In genomic region chr6:87335091-87335934, GRCm38 (mm10) we compare ENCODE assay signal across 8 mouse cellular contexts. TPM values are rescaled to one million over a fixed set of nuclear protein-coding genes. Genes with fewer than 3 reads are reported as not detected.
DNase-seq lines count a peak whose midpoint lies in the region; ATAC-seq and TF ChIP-seq lines count a peak whose summit lies in the region.

Antxr1 (minus strand) TSS chr6:87335821.

- peaks cover 28% of the 10 kb centered on the region for H3K4me1 ChIP-seq in forebrain, embryonic 10.5 days
- H3K4me1 ChIP-seq in heart, embryonic 14.5 days (ENCODE audit: control insufficient read depth in 2 of 2, insufficient read depth in 2 of 2, low read length in 2 of 2): peaks cover 4 to 8% of the 10 kb centered on the region in 2 experiments; a peak in 3 of 4 replicates
- H3K4me1 ChIP-seq in liver, embryonic 14.5 days (replicated peaks; ENCODE audit: control insufficient read depth in 2 of 2, insufficient read depth in 2 of 2, low read length in 1 of 2): no peaks in the 10 kb centered on the region
- peaks cover 13% of the 10 kb centered on the region for H3K4me1 ChIP-seq in neural tube, embryonic 12.5 days

- WGBS in forebrain, embryonic 10.5 days: under 1% methylated on average over 54 of the region's 54 CpGs
- 1% methylated on average over 54 of the region's 54 CpGs for WGBS in heart, embryonic 14.5 days
- under 1% methylated on average over 54 of the region's 54 CpGs for WGBS in liver, embryonic 14.5 days (ENCODE audit: insufficient replicate concordance)
- under 1% methylated on average over 54 of the region's 54 CpGs for WGBS in neural tube, embryonic 12.5 days

- H3K27me3 ChIP-seq in forebrain, embryonic 10.5 days (ENCODE audit: poor library complexity, severe bottlenecking): peaks cover 20% of the 10 kb centered on the region
- H3K27me3 ChIP-seq in heart, embryonic 14.5 days (ENCODE audit: control insufficient read depth, insufficient read depth, low read length): peaks cover 6% of the 10 kb centered on the region
- peaks cover 20% of the 10 kb centered on the region for H3K27me3 ChIP-seq in liver, embryonic 14.5 days (ENCODE audit: control insufficient read depth, insufficient read depth, low read length)
- no peaks in the 10 kb centered on the region for H3K27me3 ChIP-seq in neural tube, embryonic 12.5 days (replicated peaks)

- ATAC-seq in heart, embryonic 14.5 days (ENCODE audit: insufficient number of reproducible peaks, insufficient read depth, low FRiP score, low read depth): peak; percentile 35; the same call in 1 of the 2 replicates
- ATAC-seq in liver, embryonic 14.5 days (ENCODE audit: insufficient read depth): no peak
- peak; percentile 85 for ATAC-seq in neural tube, embryonic 12.5 days (ENCODE audit: low FRiP score, low read depth)

- H3K4me2 ChIP-seq in heart, embryonic 14.5 days (ENCODE audit: low read length): peak within 1 kb of the TSS; percentile 78
- H3K4me2 ChIP-seq in liver, embryonic 14.5 days (ENCODE audit: low read depth): peak within 1 kb of the TSS; percentile 59
- peak within 1 kb of the TSS; percentile 91 for H3K4me2 ChIP-seq in neural tube, embryonic 12.5 days (replicated peaks)

- peak within 1 kb of the TSS; percentile 90 for H3K27ac ChIP-seq in forebrain, embryonic 10.5 days
- H3K27ac ChIP-seq in heart, embryonic 14.5 days (replicated peaks in 1 of 2; ENCODE audit: control insufficient read depth in 1 of 2, insufficient read depth in 1 of 2, low read depth in 2 of 2, low read length in 2 of 2): peak within 1 kb of the TSS; percentile 63 to 71
- no peak within 1 kb of the TSS for H3K27ac ChIP-seq in liver, embryonic 14.5 days
- no peak within 1 kb of the TSS; the same call in 1 of the 2 replicates for H3K27ac ChIP-seq in neural tube, embryonic 12.5 days

- no peaks in the 10 kb centered on the region for H3K36me3 ChIP-seq in forebrain, embryonic 10.5 days (replicated peaks)
- H3K36me3 ChIP-seq in heart, embryonic 14.5 days (ENCODE audit: control insufficient read depth, insufficient read depth, low read length): no peaks in the 10 kb centered on the region
- no peaks in the 10 kb centered on the region for H3K36me3 ChIP-seq in liver, embryonic 14.5 days (replicated peaks; ENCODE audit: control insufficient read depth, insufficient read depth, low read depth)
- H3K36me3 ChIP-seq in neural tube, embryonic 12.5 days: no peaks in the 10 kb centered on the region

- peak; percentile 32; the same call in 1 of the 2 replicates for TF ChIP-seq CTCF in liver, embryonic 14.5 days (IDR thresholded peaks at IDR 0.05; ENCODE audit: low read depth)

- TF ChIP-seq EP300 in liver, embryonic 14.5 days (IDR thresholded peaks at IDR 0.05; ENCODE audit: low read depth): no peak

- peak within 1 kb of the TSS; percentile 74 for H3K9ac ChIP-seq in heart, embryonic 14.5 days (ENCODE audit: low read length)
- H3K9ac ChIP-seq in liver, embryonic 14.5 days (replicated peaks): no peak within 1 kb of the TSS; the same call in 1 of the 2 replicates
- peak within 1 kb of the TSS; percentile 86 for H3K9ac ChIP-seq in neural tube, embryonic 12.5 days

- peak within 1 kb of the TSS; percentile 72 for H3K4me3 ChIP-seq in forebrain, embryonic 10.5 days
- H3K4me3 ChIP-seq in heart, embryonic 14.5 days (ENCODE audit: control insufficient read depth in 1 of 2, insufficient read depth in 1 of 2, low read depth in 1 of 2, low read length in 2 of 2): peak within 1 kb of the TSS; percentile 57 to 73
- peak within 1 kb of the TSS; percentile 46 for H3K4me3 ChIP-seq in liver, embryonic 14.5 days (ENCODE audit: insufficient read depth in 1 of 2, low read depth in 2 of 2, low read length in 2 of 2)
- H3K4me3 ChIP-seq in neural tube, embryonic 12.5 days: peak within 1 kb of the TSS; percentile 72

- DNase-seq in CD4-positive helper T cell, adult 2 months (ENCODE audit: low read depth, low spot score): peak; percentile 16
- peak; percentile 71 for DNase-seq in adrenal gland, postnatal 10 days
- peak; percentile 69 for DNase-seq in forebrain, embryonic 10.5 days (ENCODE audit: extremely low spot score, low spot score)
- DNase-seq in kidney, postnatal 10 days: peak; percentile 70
- DNase-seq in liver, embryonic 14.5 days (ENCODE audit: low read depth in 3 of 3, low spot score in 3 of 3): no peak
- peak; percentile 56 for DNase-seq in thymus, postnatal 14 days

- H3K9me3 ChIP-seq in forebrain, embryonic 10.5 days: no peaks in the 10 kb centered on the region
- H3K9me3 ChIP-seq in heart, embryonic 14.5 days (ENCODE audit: control insufficient read depth, low read length): no peaks in the 10 kb centered on the region
- no peaks in the 10 kb centered on the region for H3K9me3 ChIP-seq in liver, embryonic 14.5 days (ENCODE audit: control insufficient read depth, low read length)
- H3K9me3 ChIP-seq in neural tube, embryonic 12.5 days: no peaks in the 10 kb centered on the region

RNA-seq across cellular contexts. Expression of gene Antxr1, which starts in this region (rescaled TPM):
- total RNA-seq in adrenal gland, postnatal 10 days (2021): 10 to 100 TPM; 29.4 to 34.9 TPM
- polyA plus RNA-seq in forebrain, embryonic 10.5 days (2016; fragmentation: Nextera tagmentation; extraction: Ambion mirVana): 3.7 and 4.3 TPM in 2 replicates
- polyA plus RNA-seq in heart, embryonic 14.5 days (2014; fragmentation: Nextera tagmentation; extraction: Ambion mirVana): 5.5 and 6.5 TPM in 2 replicates
- 0.42 and 0.75 TPM in 2 replicates for polyA plus RNA-seq in liver, embryonic 14.5 days (2012; rRNA removed)
- 0.27 and 0.40 TPM in 2 replicates for polyA plus RNA-seq in liver, embryonic 14.5 days (2014; fragmentation: Nextera tagmentation; extraction: Ambion mirVana)
- polyA plus RNA-seq in neural tube, embryonic 12.5 days (2016; fragmentation: Nextera tagmentation; extraction: Ambion mirVana): 4.8 TPM in 2 replicates

Comparison
In these comparisons a context has a peak if more than half of its experiments do, and no peak if none do; other contexts are left out.
1. DNase-seq: peak in CD4-positive helper T cell, adult 2 months (single experiment), adrenal gland, postnatal 10 days (single experiment), forebrain, embryonic 10.5 days (single experiment), kidney, postnatal 10 days (single experiment) and thymus, postnatal 14 days (single experiment); none in liver, embryonic 14.5 days (0 of 3).
2. H3K27ac ChIP-seq: peak in forebrain, embryonic 10.5 days (single experiment) and heart, embryonic 14.5 days (2 of 2); none in liver, embryonic 14.5 days (single experiment) and neural tube, embryonic 12.5 days (single experiment).
3. Peak in every context shown above with its lines, with median percentiles within 50 percentile points of each other: H3K4me3 ChIP-seq and H3K4me2 ChIP-seq.